Mouse (Mus musculus) gastrocnemius, postnatal 25 days (tissue): Measurements from ENCODE around the gene Tbc1d22b. TPM values are rescaled to one million over a fixed set of nuclear protein-coding genes. Genes with fewer than 3 reads are reported as not detected.

Source experiments
- microRNA-seq, 2 experiments: library from miRNA; unstranded; fragments of <30 nt; microRNA quantifications; one replicate each; pipeline ENCODE4 v1.2.0; 2021; ENCODE audit warnings: borderline replicate concordance in 2 of 2
- total RNA-seq, 2 experiments: library from RNA; stranded (reverse); gene quantifications; 1 replicate in 1 of 2; 2 replicates in 1 of 2; pipeline ENCODE4 v1.2.3; 2021

Gene Tbc1d22b
- total RNA-seq, 2 experiments from 2014 or later: 8.1 to 8.5 TPM

Small RNA genes lying within 50 kb of the gene (microRNA-seq; reads per million reads assigned to microRNA genes)
- gene Mir7667: 0 to 0.74 reads per million in 2 experiments

Other genes starting within 250 kb of the Tbc1d22b start
- 10 to 100 TPM; 27.9 to 47.2 TPM for gene Pi16, start 232.1 kb upstream of the Tbc1d22b start, total RNA-seq
- 100 to 1,000 TPM; 104 to 106 TPM for gene Mtch1, start 201.9 kb upstream of the Tbc1d22b start, total RNA-seq
- gene Fgd2, start 188.9 kb upstream of the Tbc1d22b start, total RNA-seq: 1 to 10 TPM; 1.2 to 1.6 TPM
- 10 to 100 TPM; 11.1 to 17.5 TPM for gene Pim1, start 59.0 kb upstream of the Tbc1d22b start, total RNA-seq
- gene Gm17657, start 147 bp upstream of the Tbc1d22b start, total RNA-seq: not detected
- gene Tmem217, start 2.6 kb downstream of the Tbc1d22b start, total RNA-seq: not detected
- gene Rnf8, start 65.0 kb downstream of the Tbc1d22b start, total RNA-seq: 10 to 100 TPM; 18.1 to 21.0 TPM
- gene Gm28043, start 65.1 kb downstream of the Tbc1d22b start, total RNA-seq: 1 to 10 TPM in 1 of 2 experiments, under 1 TPM in 1; 0.67 to 1.0 TPM
- gene Cmtr1, start 110.8 kb downstream of the Tbc1d22b start, total RNA-seq: 10 to 100 TPM; 31.1 to 34.2 TPM
- gene Ccdc167, start 167.3 kb downstream of the Tbc1d22b start, total RNA-seq: 1 to 10 TPM; 5.0 to 6.6 TPM